Mouse (Mus musculus) liver, embryonic 11.5 days (tissue): Measurements from ENCODE around the gene Crybb2. TPM values are rescaled to one million over a fixed set of nuclear protein-coding genes. Genes with fewer than 3 reads are reported as not detected.

Experiments used
- ATAC-seq: fragments of 200-750 bp; cut with Nextera tagmentation; replicated peaks from 2 replicates; pipeline ENCODE4 v1.8.0; 2017; ENCODE audit warnings: moderate number of reproducible peaks, mild to moderate bottlenecking, moderate TSS enrichment, moderate library complexity; ENCODE audit not compliant: low FRiP score
- DNase-seq: peaks from one replicate; pipeline ENCODE4 v3.0.0-alpha.2; 2017; ENCODE audit warnings: low spot score
- H3K27ac ChIP-seq: fragments of 300-500 bp; sonication (generic); 2 replicates; pipeline ENCODE4 v1.5.1; 2014; ENCODE audit warnings: mild to moderate bottlenecking, low read depth, low read length, control low read depth
- H3K27me3 ChIP-seq: fragments of 300-500 bp; sonication (generic); replicated peaks from 2 replicates; pipeline ENCODE4 v1.6.1; 2014; ENCODE audit warnings: low read length, mixed read lengths; ENCODE audit not compliant: control insufficient read depth, insufficient read depth
- H3K36me3 ChIP-seq: fragments of 300-500 bp; sonication (generic); 2 replicates; pipeline ENCODE4 v1.6.1; 2014; ENCODE audit warnings: mild to moderate bottlenecking, low read length, moderate library complexity, mixed read lengths; ENCODE audit not compliant: control insufficient read depth, insufficient read depth
- H3K4me1 ChIP-seq: fragments of 300-500 bp; sonication (generic); replicated peaks from 2 replicates; pipeline ENCODE4 v1.6.1; 2014; ENCODE audit warnings: low read length, mixed read lengths; ENCODE audit not compliant: control insufficient read depth, insufficient read depth
- H3K4me2 ChIP-seq: fragments of 300-500 bp; sonication (generic); 2 replicates; pipeline ENCODE4 v1.6.1; 2014; ENCODE audit warnings: mild to moderate bottlenecking, control low read depth, moderate library complexity
- H3K4me3 ChIP-seq: fragments of 300-500 bp; sonication (generic); 2 replicates; pipeline ENCODE4 v1.5.1; 2014; ENCODE audit warnings: low read depth, low read length, control low read depth
- H3K9ac ChIP-seq: fragments of 300-500 bp; sonication (generic); 2 replicates; pipeline ENCODE4 v1.6.1; 2014; ENCODE audit warnings: low read depth, low read length, control low read depth
- H3K9me3 ChIP-seq: fragments of 300-500 bp; sonication (generic); 2 replicates; pipeline ENCODE4 v1.6.1; 2016; ENCODE audit warnings: low read length, inconsistent platforms, mixed read lengths; ENCODE audit not compliant: control insufficient read depth
- whole genome bisulfite sequencing: fragments of 180-500 bp; shearing (Covaris S2); extraction: QIAGEN DNeasy Blood & Tissue Kit; methylation state at CpG from one replicate; pipeline ENCODE4 v1.1.7; 2014; 5-methylcytosine and 5-hydroxymethylcytosine counted together
- polyA plus RNA-seq: library from polyadenylated mRNA; unstranded; fragments of >200 nt; fragmentation: Nextera tagmentation; extraction: Ambion mirVana; gene quantifications from 2 replicates; pipeline ENCODE4 v1.2.1, GENCODE M21; 2014

The Crybb2 gene
- polyA plus RNA-seq, 1 experiment from 2014 or later = not detected

- H3K4me1 ChIP-seq = no peaks in the 10 kb centered on the region
- H3K9me3 ChIP-seq = no peaks in the 10 kb centered on the region
- no peak overlapping the region for H3K4me2 ChIP-seq
- DNase-seq = peak; percentile 72
- H3K36me3 ChIP-seq = no peaks in the 10 kb centered on the region
- H3K4me3 ChIP-seq = no peak overlapping the region
- H3K27ac ChIP-seq = no peak overlapping the region
- ATAC-seq = no peak; the same call in 1 of the 2 replicates
- H3K9ac ChIP-seq = no peak overlapping the region
- no peaks in the 10 kb centered on the region for H3K27me3 ChIP-seq
- 5% methylated on average over 16 of the region's 16 CpGs for WGBS
These were observed 15.6 kb downstream of the Crybb2 start for GRCm38 (mm10) chr5:113054308-113054707.

- no peak for DNase-seq
- H3K4me2 ChIP-seq = no peak overlapping the region
- no peaks in the 10 kb centered on the region for H3K9me3 ChIP-seq
- WGBS = 73% methylated on average over 7 of the region's 7 CpGs
- H3K27me3 ChIP-seq = no peaks in the 10 kb centered on the region
- H3K36me3 ChIP-seq = no peaks in the 10 kb centered on the region
- H3K9ac ChIP-seq = no peak overlapping the region
- no peak for ATAC-seq
- no peak overlapping the region for H3K4me3 ChIP-seq
- H3K4me1 ChIP-seq = no peaks in the 10 kb centered on the region
- no peak overlapping the region for H3K27ac ChIP-seq
These were observed 19.2 kb downstream of the Crybb2 start for GRCm38 (mm10) chr5:113050581-113051185.

- DNase-seq (no peak), ATAC-seq (no peak)
- H3K4me1 ChIP-seq = no peaks in the 10 kb centered on the region
These were observed 20.0 kb downstream of the Crybb2 start for GRCm38 (mm10) chr5:113049876-113050275.

GRCm38 (mm10) chr5:113045511-113046273, 24.2 kb downstream of the Crybb2 start:
- no peak overlapping the region for H3K27ac ChIP-seq
- H3K27me3 ChIP-seq = no peaks in the 10 kb centered on the region
- no peaks in the 10 kb centered on the region for H3K4me1 ChIP-seq
- no peaks in the 10 kb centered on the region for H3K9me3 ChIP-seq
- H3K4me2 ChIP-seq = no peak overlapping the region
- no peaks in the 10 kb centered on the region for H3K36me3 ChIP-seq
- H3K4me3 ChIP-seq = no peak overlapping the region
- WGBS = 83% methylated on average over 10 of the region's 10 CpGs
- no peak overlapping the region for H3K9ac ChIP-seq
- no peak for ATAC-seq
- no peak for DNase-seq

More at GRCm38 (mm10) chr5:113049876-113050275, 20.0 kb downstream of the Crybb2 start:
- Histone ChIP-seq H3K4me3 (no peak overlapping the region), H3K9ac (no peak overlapping the region), H3K27ac (no peak overlapping the region), H3K4me2 (no peak overlapping the region), H3K27me3 (no peaks in the 10 kb centered on the region), H3K36me3 (no peaks in the 10 kb centered on the region), H3K9me3 (no peaks in the 10 kb centered on the region)

DNA sequence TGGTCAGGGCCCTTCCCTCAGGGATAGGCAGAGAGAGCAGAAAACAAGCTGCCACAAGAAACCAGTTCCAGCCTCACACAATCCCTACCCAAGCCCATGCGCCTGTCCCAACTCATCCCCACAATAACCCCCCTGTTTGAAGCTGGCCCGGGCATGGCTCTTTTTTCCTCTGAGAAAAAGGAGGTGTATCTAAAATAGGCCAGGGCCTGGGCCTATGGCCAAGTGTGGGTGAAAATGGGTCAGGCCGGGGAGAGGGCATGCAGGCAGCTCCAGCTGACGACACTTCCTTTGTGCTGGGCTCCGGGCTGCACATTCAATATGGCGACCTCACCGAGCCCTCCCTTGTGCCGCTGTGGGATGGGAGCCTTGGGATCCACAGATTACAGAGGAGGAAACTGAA, 26.4 kb downstream of the Crybb2 start:
- no peak for DNase-seq
- H3K36me3 ChIP-seq = no peaks in the 10 kb centered on the region
- ATAC-seq = no peak
- H3K4me3 ChIP-seq = no peak overlapping the region
- no peak overlapping the region for H3K27ac ChIP-seq
- no peaks in the 10 kb centered on the region for H3K27me3 ChIP-seq
- H3K9ac ChIP-seq = no peak overlapping the region
- H3K4me2 ChIP-seq = no peak overlapping the region
- WGBS = 88% methylated on average over 8 of the region's 8 CpGs
- no peaks in the 10 kb centered on the region for H3K9me3 ChIP-seq
- no peaks in the 10 kb centered on the region for H3K4me1 ChIP-seq

DNA sequence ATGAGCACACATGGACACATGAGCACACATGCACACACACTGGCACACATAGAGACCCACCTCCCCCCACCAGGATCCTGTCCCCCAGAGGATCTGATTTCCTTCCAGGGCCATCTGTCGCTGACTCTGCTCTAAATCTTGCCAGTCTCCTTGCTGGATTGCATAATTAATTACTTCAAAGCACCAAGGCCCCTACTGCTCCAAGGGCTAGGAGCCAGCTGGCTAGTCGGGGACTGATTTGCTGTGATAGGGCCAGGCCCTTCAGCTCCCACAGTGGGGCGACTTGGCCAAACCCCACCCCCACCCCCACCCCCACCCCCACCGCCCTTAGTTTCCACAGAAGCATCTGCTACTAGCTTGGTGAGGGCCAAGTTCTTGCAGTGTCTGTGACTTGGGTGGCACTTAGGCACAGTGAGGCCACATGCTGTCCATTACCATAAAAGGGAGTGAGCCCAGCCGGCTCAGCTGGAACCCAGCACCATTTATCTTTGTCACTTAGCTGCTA, 28.3 kb downstream of the Crybb2 start:
- Histone ChIP-seq H3K4me1 (no peaks in the 10 kb centered on the region), H3K4me3 (no peak overlapping the region), H3K36me3 (no peaks in the 10 kb centered on the region), H3K9me3 (no peaks in the 10 kb centered on the region), H3K9ac (no peak overlapping the region), H3K27me3 (no peaks in the 10 kb centered on the region), H3K27ac (no peak overlapping the region), H3K4me2 (no peak overlapping the region)
- DNase-seq (no peak), ATAC-seq (no peak)
- 20% methylated on average over 5 of the region's 5 CpGs for WGBS

DNA sequence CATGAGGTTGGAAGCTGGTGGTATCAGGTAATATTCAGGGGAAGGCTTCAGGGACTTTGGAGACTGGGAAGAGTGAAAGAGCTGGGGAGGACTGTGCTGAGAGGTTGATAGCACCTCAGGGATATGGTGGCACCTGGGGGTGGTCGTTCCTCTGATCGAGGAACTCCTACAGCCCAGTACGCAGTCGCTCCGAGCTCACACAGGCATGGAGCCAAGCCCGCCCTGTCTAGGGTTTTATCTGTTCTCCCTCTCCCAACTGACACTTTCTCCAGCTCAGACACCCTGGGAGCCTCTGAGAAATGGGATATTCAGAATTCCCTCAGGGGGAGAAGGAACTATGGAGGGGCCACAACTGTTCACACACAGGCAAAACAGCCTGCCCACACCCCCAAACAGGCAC, 29.1 kb downstream of the Crybb2 start:
- no peak for ATAC-seq
- H3K27ac ChIP-seq = no peak overlapping the region

DNA sequence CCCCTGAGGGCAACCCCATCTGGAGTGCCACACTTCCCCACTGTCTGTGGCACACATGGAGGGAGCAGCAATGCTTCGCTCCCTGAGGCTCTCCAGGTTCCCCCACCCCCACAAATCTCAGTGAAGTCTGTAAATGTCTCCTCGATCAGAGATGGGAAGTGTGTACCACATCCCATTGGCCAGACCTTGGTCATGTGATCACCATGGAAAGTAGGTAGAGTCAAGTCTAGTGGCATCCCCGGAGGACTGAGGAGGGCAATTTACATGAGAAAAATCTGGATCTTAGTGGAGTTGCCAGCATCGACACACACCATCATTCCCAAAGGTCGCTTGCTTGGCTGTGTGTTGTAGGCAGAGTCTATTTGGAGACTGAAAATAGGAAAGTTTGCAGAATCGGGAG, 31.3 kb downstream of the Crybb2 start:
- no peaks in the 10 kb centered on the region for H3K4me1 ChIP-seq
- 84% methylated on average over 6 of the region's 6 CpGs for WGBS
- no peak overlapping the region for H3K4me3 ChIP-seq
- H3K4me2 ChIP-seq = no peak overlapping the region
- no peak for ATAC-seq
- no peaks in the 10 kb centered on the region for H3K9me3 ChIP-seq
- H3K36me3 ChIP-seq = no peaks in the 10 kb centered on the region
- H3K27me3 ChIP-seq = no peaks in the 10 kb centered on the region
- no peak overlapping the region for H3K9ac ChIP-seq
- DNase-seq = no peak
- no peak overlapping the region for H3K27ac ChIP-seq

More for the DNA sequence above, 29.1 kb downstream of the Crybb2 start:
- Histone ChIP-seq H3K9ac (no peak overlapping the region), H3K4me2 (no peak overlapping the region), H3K36me3 (no peaks in the 10 kb centered on the region), H3K4me1 (no peaks in the 10 kb centered on the region), H3K9me3 (no peaks in the 10 kb centered on the region), H3K4me3 (no peak overlapping the region), H3K27me3 (no peaks in the 10 kb centered on the region)
- 61% methylated on average over 6 of the region's 6 CpGs for WGBS
- no peak for DNase-seq
